Mouse (Mus musculus): ENCODE measurements around the gene Phospho2.

The Phospho2 gene

GRCm38 (mm10) chr2:69823129-69823677 lies 33.8 kb downstream of the Phospho2 start:
- peak; percentile 5 to 12 for DNase-seq (ENCODE audit: low spot score in 2 of 2)

GRCm38 (mm10) chr2:69825898-69826297 lies 36.5 kb downstream of the Phospho2 start:
- DNase-seq (ENCODE audit: low spot score in 2 of 2), result no peak

- DNase-seq (ENCODE audit: low spot score in 2 of 2), result peak; percentile 26 to 34
These were observed 37.0 kb downstream of the Phospho2 start for GRCm38 (mm10) chr2:69826380-69826779.

- no peak for DNase-seq (ENCODE audit: low spot score in 2 of 2)
These were observed 38.6 kb downstream of the Phospho2 start for GRCm38 (mm10) chr2:69828031-69828430.

DNA sequence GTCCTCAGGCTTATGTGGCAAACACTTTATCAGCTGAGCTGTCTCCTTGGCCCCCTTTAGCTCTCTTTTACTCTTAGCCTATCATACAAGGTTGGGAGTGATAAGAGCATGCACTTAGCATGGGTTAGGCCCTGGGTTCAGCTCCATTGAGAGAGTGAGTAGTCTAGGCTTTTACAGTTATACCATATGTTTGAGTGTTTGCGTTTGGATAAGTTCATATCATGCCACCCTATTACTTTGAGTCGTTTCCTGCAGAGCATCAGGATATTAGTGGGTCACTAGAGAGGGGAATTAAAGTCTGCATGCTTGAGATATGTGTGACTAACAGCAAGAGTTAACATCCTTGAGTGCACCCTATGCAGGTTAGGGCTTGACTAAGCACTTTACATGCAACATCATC lies 40.3 kb downstream of the Phospho2 start:
- no peak for DNase-seq (ENCODE audit: low spot score in 2 of 2)

- DNase-seq (ENCODE audit: low spot score in 2 of 2), result no peak
These were observed 40.7 kb downstream of the Phospho2 start for GRCm38 (mm10) chr2:69830116-69830515.

DNA sequence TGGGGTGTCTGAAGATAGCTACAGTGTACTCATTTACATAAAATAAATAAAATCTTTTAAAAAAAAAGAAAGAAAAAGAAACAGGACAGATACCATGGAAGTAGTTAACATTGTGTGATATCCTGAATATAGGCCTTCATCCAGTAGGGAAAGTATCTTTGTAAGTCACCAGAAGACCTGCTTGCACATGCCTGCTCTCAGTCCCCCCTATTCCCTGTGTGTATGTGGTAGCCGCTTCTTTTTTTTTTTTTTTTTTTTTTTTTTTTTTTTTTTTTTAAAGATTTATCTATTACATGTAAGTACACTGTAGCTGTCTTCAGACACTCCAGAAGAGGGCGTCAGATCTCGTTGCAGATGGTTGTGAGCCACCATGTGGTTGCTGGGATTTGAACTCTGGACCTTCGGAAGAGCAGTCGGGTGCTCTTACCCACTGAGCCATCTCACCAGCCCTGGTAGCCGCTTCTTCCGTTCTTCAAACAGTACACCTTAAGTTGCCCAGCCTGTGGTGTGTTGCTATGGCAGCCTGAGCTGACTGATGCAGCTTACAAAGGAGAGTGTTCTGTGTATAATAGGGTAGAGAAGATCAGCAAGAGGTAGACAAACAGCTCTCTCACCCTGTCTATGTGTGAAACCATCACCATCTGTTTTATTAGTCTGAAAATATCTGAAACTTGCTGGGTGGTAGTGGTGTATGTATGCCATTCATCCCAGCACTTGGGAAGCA lies 48.0 kb downstream of the Phospho2 start:
- no peak for DNase-seq (ENCODE audit: low spot score in 2 of 2)

DNA sequence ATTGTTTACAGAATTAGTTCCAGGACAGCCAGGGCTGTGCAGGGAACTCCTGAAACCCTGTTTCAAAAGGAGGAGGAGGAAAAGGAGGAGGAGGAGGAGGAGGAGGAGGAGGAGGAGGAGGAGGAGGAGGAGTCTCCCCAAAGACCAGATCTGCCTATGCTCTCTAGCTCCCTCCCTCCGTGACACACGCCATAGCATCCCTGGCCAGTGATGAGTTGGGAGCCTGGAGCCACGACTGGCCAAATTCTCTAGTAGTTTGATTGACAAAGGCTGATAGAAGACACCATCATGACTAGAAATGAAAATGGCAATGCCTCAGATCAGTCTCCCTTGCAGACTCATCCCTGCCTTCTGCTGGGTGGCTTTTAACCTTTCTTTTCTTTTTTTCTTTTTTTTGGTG lies 48.6 kb downstream of the Phospho2 start:
- no peak for DNase-seq (ENCODE audit: low spot score in 2 of 2)

DNA sequence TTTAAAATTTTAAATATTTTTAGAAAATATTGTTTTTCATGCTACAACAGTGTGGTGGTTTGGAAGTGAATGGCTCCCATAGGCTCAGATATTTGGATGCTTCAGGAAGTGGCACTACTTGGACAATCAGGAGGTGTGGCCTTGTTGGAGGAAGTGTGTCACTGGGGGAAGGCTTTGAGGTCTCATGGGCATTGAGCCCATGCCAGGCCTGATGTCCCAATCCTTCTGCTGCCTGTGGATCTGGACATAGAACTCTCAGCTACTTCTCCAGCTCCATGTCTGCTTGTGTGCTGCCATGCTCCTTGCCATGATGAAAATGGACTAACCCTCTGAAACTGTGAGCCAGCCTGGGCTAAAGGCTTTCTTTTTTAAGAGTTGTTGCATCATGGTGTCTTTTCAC lies 49.3 kb downstream of the Phospho2 start:
- DNase-seq (ENCODE audit: low spot score in 2 of 2), result no peak

DNA sequence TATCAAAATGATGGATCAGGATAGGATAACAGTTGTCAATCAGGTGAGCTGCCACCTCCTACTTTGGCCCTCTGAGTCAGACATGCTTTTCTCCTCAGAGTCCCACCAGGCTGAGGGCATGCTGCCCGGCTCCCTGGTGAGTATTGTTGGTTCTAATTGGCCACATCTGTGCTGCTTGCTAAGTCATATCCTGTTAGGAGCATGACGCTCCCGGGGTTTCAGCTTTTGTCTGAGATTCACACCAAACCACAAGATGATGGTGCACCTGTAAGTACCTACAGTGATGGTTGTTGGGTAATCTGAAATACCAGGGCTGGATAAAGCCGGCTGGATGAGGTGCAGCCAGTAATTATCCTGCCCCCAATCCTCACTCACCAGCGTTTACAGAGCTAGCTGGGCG lies 50.8 kb downstream of the Phospho2 start:
- DNase-seq (ENCODE audit: low spot score in 2 of 2), result no peak

DNA sequence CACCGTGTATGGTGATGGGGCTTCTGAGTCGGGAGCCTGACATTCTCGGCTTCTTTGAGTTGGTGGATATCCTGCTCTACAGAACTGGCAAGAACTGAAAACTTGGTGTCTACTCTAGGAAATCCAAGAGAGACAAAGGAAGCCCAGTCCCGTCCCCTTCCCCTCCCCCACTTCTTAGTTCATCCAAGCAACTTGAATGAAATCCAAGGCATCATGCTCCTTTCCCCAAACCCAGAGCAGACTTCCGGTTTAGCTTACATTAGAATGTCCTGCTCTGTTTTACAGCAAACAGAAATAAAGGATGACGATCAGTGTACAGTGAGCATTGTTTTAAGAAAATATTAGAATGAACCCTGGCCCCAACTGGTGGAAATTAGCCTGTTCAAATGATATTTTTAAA lies 59.8 kb downstream of the Phospho2 start:
- peak in 1 of 2 experiments; percentile 8 for DNase-seq (ENCODE audit: low spot score in 2 of 2)
